Comparison of ENCODE assay signal across 22 mouse cellular contexts in the genomic region with DNA sequence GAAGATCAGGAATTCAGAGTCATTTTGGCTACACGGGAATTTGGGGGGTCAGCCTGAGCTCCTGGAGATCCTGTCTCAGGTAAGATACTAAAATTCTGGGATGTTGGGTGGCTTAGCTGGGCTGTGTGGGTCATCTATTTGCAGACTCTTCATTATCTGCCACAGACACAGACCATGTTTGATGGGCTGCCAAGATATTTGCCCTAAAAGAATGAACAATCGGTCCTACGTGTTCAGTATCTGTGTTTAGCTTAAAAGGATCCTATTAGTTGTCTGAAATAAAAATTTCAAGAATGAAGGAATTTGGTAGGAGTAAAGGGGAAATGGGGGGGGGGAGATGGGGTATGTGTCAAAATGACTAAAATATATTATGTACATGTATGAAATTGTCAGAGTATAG.
DNase-seq lines count a peak whose midpoint lies in the region; ATAC-seq and TF ChIP-seq lines count a peak whose summit lies in the region.
"Had no signal": no experiment of that assay in that cellular context is flagged by ENCODE, and none has a peak within 500 bp of the region (broad histone marks: within the 10 kb centered on the region; RNA-seq: fewer than 3 reads in every experiment).

No protein-coding gene starts in this region.

- intact Hi-C loops in heart, adult 2 months (cut with DNase I), result no loop called here

- no peak overlapping the region for H3K27ac ChIP-seq in heart, adult 2 months
- peak overlapping the region; percentile 93 for H3K27ac ChIP-seq in MEL (ENCODE audit: control insufficient read depth, low read depth, low read length)
- no peak overlapping the region for H3K27ac ChIP-seq in midbrain, embryonic 13.5 days
- H3K27ac ChIP-seq: embryonic facial prominence, embryonic 13.5 days; embryonic facial prominence, embryonic 15.5 days; forebrain, embryonic 10.5 days; forebrain, embryonic 12.5 days had no signal

- no peak for TF ChIP-seq RAD21 in MEL (IDR thresholded peaks at IDR 0.05; ENCODE audit: low read depth, low read length)

- DNase-seq in heart, adult 11 months, result peak; percentile 42
- no peak for DNase-seq in heart, adult 2 months
- DNase-seq in MEL (ENCODE audit: low read depth, low spot score), result peak; percentile 42
- DNase-seq: adrenal gland, adult 2 months; adrenal gland, postnatal 10 days; adrenal gland, postnatal 25 days; cerebellum, adult 11 months; cerebellum, adult 18-20 months; cerebellum, adult 8-10 months; cerebellum, adult 9-11 months; cerebellum, postnatal 14 days; cerebellum, postnatal 36 days; embryo, embryonic 11 days had no signal

- H3K4me2 ChIP-seq in midbrain, embryonic 13.5 days (replicated peaks), result no peak overlapping the region
- H3K4me2 ChIP-seq: embryonic facial prominence, embryonic 13.5 days; embryonic facial prominence, embryonic 15.5 days; forebrain, embryonic 12.5 days had no signal

- peaks cover 11% of the 10 kb centered on the region for H3K4me1 ChIP-seq in heart, adult 2 months (ENCODE audit: control insufficient read depth, insufficient read depth, low read length)
- H3K4me1 ChIP-seq in MEL (ENCODE audit: control insufficient read depth in 1 of 2, insufficient read depth in 2 of 2, low read length in 2 of 2), result peaks cover 50 to 72% of the 10 kb centered on the region in 2 experiments
- peaks cover 10% of the 10 kb centered on the region for H3K4me1 ChIP-seq in midbrain, embryonic 13.5 days (replicated peaks)

- H3K9me3 ChIP-seq in MEL (replicated peaks; ENCODE audit: insufficient read depth, low read length), result no peaks in the 10 kb centered on the region
- no peaks in the 10 kb centered on the region for H3K9me3 ChIP-seq in midbrain, embryonic 13.5 days
- H3K9me3 ChIP-seq: embryonic facial prominence, embryonic 13.5 days; embryonic facial prominence, embryonic 15.5 days; forebrain, embryonic 10.5 days; forebrain, embryonic 12.5 days had no signal

- no peak for TF ChIP-seq EP300 in heart, adult 2 months (IDR thresholded peaks at IDR 0.05; ENCODE audit: insufficient read depth, low read depth, low read length)
- peak; percentile 67 to 72 for TF ChIP-seq EP300 in MEL (IDR thresholded peaks at IDR 0.05; ENCODE audit: low read depth in 1 of 2, low read length in 2 of 2)

- no peaks in the 10 kb centered on the region for H3K27me3 ChIP-seq in heart, adult 2 months (ENCODE audit: control insufficient read depth, insufficient read depth, low read length)
- no peaks in the 10 kb centered on the region for H3K27me3 ChIP-seq in MEL (ENCODE audit: control insufficient read depth in 1 of 2, insufficient read depth in 2 of 2, low read length in 2 of 2)
- H3K27me3 ChIP-seq in midbrain, embryonic 13.5 days, result no peaks in the 10 kb centered on the region
- H3K27me3 ChIP-seq: embryonic facial prominence, embryonic 13.5 days; embryonic facial prominence, embryonic 15.5 days; forebrain, embryonic 12.5 days had no signal

- H3K9ac ChIP-seq in heart, adult 2 months (ENCODE audit: low read depth, low read length), result no peak overlapping the region
- H3K9ac ChIP-seq in MEL (ENCODE audit: control insufficient read depth, low read depth, low read length, poor library complexity, severe bottlenecking), result peak overlapping the region; percentile 29; the same call in 1 of the 2 replicates
- no peak overlapping the region for H3K9ac ChIP-seq in midbrain, embryonic 13.5 days (replicated peaks)
- H3K9ac ChIP-seq: embryonic facial prominence, embryonic 13.5 days; embryonic facial prominence, embryonic 15.5 days; forebrain, embryonic 12.5 days had no signal

- 69% methylated on average over 3 of the region's 3 CpGs for WGBS in heart, adult 2 months
- 86% methylated on average over 3 of the region's 3 CpGs for WGBS in midbrain, embryonic 13.5 days

- 0 out of 2 replicates have a peak, but pooled peaks have one; percentile 15 for ATAC-seq in megakaryocyte-erythroid progenitor cell, adult 5-6 weeks (replicated peaks; ENCODE audit: low FRiP score, low TSS enrichment, poor library complexity, severe bottlenecking)
- ATAC-seq in midbrain, embryonic 13.5 days, result no peak
- ATAC-seq: forebrain, embryonic 14.5 days; forebrain, embryonic 16.5 days had no signal

- no peak for TF ChIP-seq CTCF in heart, adult 2 months (IDR thresholded peaks at IDR 0.05)
- no peak for TF ChIP-seq CTCF in MEL (IDR thresholded peaks at IDR 0.05 in 2 of 3, conservative IDR thresholded peaks at IDR 0.05 in 1 of 3; ENCODE audit: control insufficient read depth in 1 of 3, insufficient read depth in 1 of 3, low read depth in 2 of 3, low read length in 3 of 3, poor library complexity in 1 of 3, severe bottlenecking in 1 of 3)

- H3K4me3 ChIP-seq in heart, adult 2 months, result no peak overlapping the region
- H3K4me3 ChIP-seq in MEL (ENCODE audit: control insufficient read depth in 1 of 2, insufficient read depth in 1 of 2, low read depth in 2 of 2, low read length in 2 of 2), result no peak overlapping the region
- H3K4me3 ChIP-seq in midbrain, embryonic 13.5 days (replicated peaks), result no peak overlapping the region
- H3K4me3 ChIP-seq: embryonic facial prominence, embryonic 13.5 days; embryonic facial prominence, embryonic 15.5 days; erythroblast, embryonic 14.5 days; forebrain, embryonic 10.5 days; forebrain, embryonic 12.5 days had no signal

- TF ChIP-seq POLR2A in heart, adult 2 months (IDR thresholded peaks at IDR 0.05; ENCODE audit: insufficient read depth, low read depth, low read length), result no peak
- TF ChIP-seq POLR2A in MEL (IDR thresholded peaks at IDR 0.05; ENCODE audit: control insufficient read depth in 1 of 2, insufficient read depth in 1 of 2, low read depth in 1 of 2, low read length in 2 of 2, poor library complexity in 1 of 2), result no peak

- H3K36me3 ChIP-seq in heart, adult 2 months (ENCODE audit: control insufficient read depth, insufficient read depth, low read length), result no peaks in the 10 kb centered on the region
- peaks cover 2 to 57% of the 10 kb centered on the region in 2 experiments for H3K36me3 ChIP-seq in MEL (ENCODE audit: control insufficient read depth in 1 of 2, insufficient read depth in 2 of 2, low read length in 2 of 2)
- peaks cover 6% of the 10 kb centered on the region; the same call in 1 of the 2 replicates for H3K36me3 ChIP-seq in midbrain, embryonic 13.5 days
- H3K36me3 ChIP-seq: embryonic facial prominence, embryonic 15.5 days; forebrain, embryonic 12.5 days had no signal

- no peaks in the 10 kb centered on the region for H3K79me2 ChIP-seq in heart, adult 2 months (replicated peaks; ENCODE audit: control insufficient read depth, insufficient read depth, low read length)
- peaks cover 15% of the 10 kb centered on the region; the same call in 1 of the 2 replicates for H3K79me2 ChIP-seq in MEL (ENCODE audit: control insufficient read depth, insufficient read depth, low read length, poor library complexity)

TF ChIP-seq in MEL, 35 proteins besides CTCF, POLR2A, EP300 and RAD21:
- TF ChIP-seq CHD1 (IDR thresholded peaks at IDR 0.05; ENCODE audit: low read depth, low read length), result 0 out of 2 replicates have a peak, but pooled peaks have one; percentile 26
- TF ChIP-seq SMC3 (IDR thresholded peaks at IDR 0.05; ENCODE audit: low read depth, low read length), result no peak
- TF ChIP-seq NELFE (IDR thresholded peaks at IDR 0.05; ENCODE audit: low read depth, low read length), result no peak
- TF ChIP-seq POLR2AphosphoS2 (IDR thresholded peaks at IDR 0.05; ENCODE audit: low read length), result no peak
- peak; percentile 75 for TF ChIP-seq GATA1 (IDR thresholded peaks at IDR 0.05; ENCODE audit: low read depth, low read length)
- no peak for TF ChIP-seq MYB (IDR thresholded peaks at IDR 0.05; ENCODE audit: low read depth, low read length)
- no peak for TF ChIP-seq USF2 (IDR thresholded peaks at IDR 0.05; ENCODE audit: borderline replicate concordance in 1 of 2, insufficient read depth in 1 of 2, low read depth in 1 of 2, low read length in 2 of 2)
- TF ChIP-seq ETS1 (IDR thresholded peaks at IDR 0.05; ENCODE audit: low read depth, low read length), result peak; percentile 73; the same call in 1 of the 2 replicates
- no peak for TF ChIP-seq MYC (IDR thresholded peaks at IDR 0.05; ENCODE audit: low read depth, low read length)
- peak; percentile 65; the same call in 1 of the 2 replicates for TF ChIP-seq MEF2A (IDR thresholded peaks at IDR 0.05; ENCODE audit: extremely low read depth, insufficient replicate concordance, low read depth, low read length, poor library complexity, severe bottlenecking)
- no peak for TF ChIP-seq JUND (IDR thresholded peaks at IDR 0.05; ENCODE audit: low read depth, low read length)
- TF ChIP-seq USF1 (IDR thresholded peaks at IDR 0.05; ENCODE audit: low read depth, low read length), result no peak
- TF ChIP-seq TAL1 (IDR thresholded peaks at IDR 0.05; ENCODE audit: low read length), result peak; percentile 34; the same call in 1 of the 2 replicates
- peak; percentile 76 for TF ChIP-seq TCF12 (IDR thresholded peaks at IDR 0.05; ENCODE audit: low read depth, low read length)
- no peak for TF ChIP-seq ELF1 (IDR thresholded peaks at IDR 0.05; ENCODE audit: low read depth, low read length)

Comparison
In these comparisons a context has a peak if more than half of its experiments do, and no peak if none do; other contexts are left out.
1. DNase-seq: peak in heart, adult 11 months (single experiment) and MEL (single experiment); none in heart, adult 2 months (0 of 2).